Mouse (Mus musculus) ES-E14 (cell line): Measurements from ENCODE around the gene Ugcg. TPM values are rescaled to one million over a fixed set of nuclear protein-coding genes. Genes with fewer than 3 reads are reported as not detected.

Experiments
- DNase-seq: peaks from one replicate; pipeline ENCODE4 v3.0.0-alpha.2; 2013; ENCODE audit warnings: low read depth, low spot score
- H3K27ac ChIP-seq: 2 replicates; pipeline ENCODE4 v1.5.1; 2012; ENCODE audit warnings: low read depth, mild to moderate bottlenecking, low read length, moderate library complexity, mixed read lengths; ENCODE audit not compliant: poor library complexity, insufficient read depth, severe bottlenecking
- H3K36me3 ChIP-seq: 2 replicates; pipeline ENCODE4 v1.6.1; 2012; ENCODE audit warnings: mild to moderate bottlenecking, low read length, moderate library complexity, mixed read lengths; ENCODE audit not compliant: control insufficient read depth, poor library complexity, insufficient read depth, severe bottlenecking
- H3K4me1 ChIP-seq, 2 experiments: fragments of 150-350 bp in 1 of 2; sonication (generic) in 1 of 2; 2 replicates each; pipeline ENCODE4 v1.6.1; 2012; ENCODE audit warnings: low read length in 2 of 2, mild to moderate bottlenecking in 1 of 2, mixed read lengths in 1 of 2; ENCODE audit not compliant: control insufficient read depth in 2 of 2, insufficient read depth in 2 of 2, poor library complexity in 1 of 2
- H3K4me3 ChIP-seq, 2 experiments: fragments of 150-350 bp in 1 of 2; sonication (generic) in 1 of 2; 2 replicates each; pipeline ENCODE4 v1.5.1; 2012; ENCODE audit warnings: low read length in 2 of 2, low read depth in 1 of 2, mild to moderate bottlenecking in 1 of 2, mixed read lengths in 1 of 2; ENCODE audit not compliant: insufficient read depth in 1 of 2, poor library complexity in 1 of 2, severe bottlenecking in 1 of 2
- H3K9ac ChIP-seq: 2 replicates; pipeline ENCODE4 v1.6.1; 2012; ENCODE audit warnings: low read depth, mild to moderate bottlenecking, low read length, mixed read lengths; ENCODE audit not compliant: poor library complexity, insufficient read depth, severe bottlenecking
- H3K9me3 ChIP-seq: fragments of 150-350 bp; sonication (generic); 2 replicates; pipeline ENCODE4 v1.6.1; 2012; ENCODE audit warnings: low read depth, mild to moderate bottlenecking, low read length; ENCODE audit not compliant: control insufficient read depth, insufficient read depth
- CHD2 ChIP-seq: IDR thresholded peaks from 2 replicates; pipeline ENCODE4 v1.6.1; 2014; ENCODE audit warnings: mild to moderate bottlenecking, low read depth, low read length, inconsistent platforms
- HCFC1 ChIP-seq: IDR thresholded peaks from 2 replicates; pipeline ENCODE4 v1.6.1; 2012; ENCODE audit warnings: low read length, inconsistent platforms, borderline replicate concordance; ENCODE audit not compliant: insufficient read depth
- MAFK ChIP-seq: IDR thresholded peaks from 2 replicates; pipeline ENCODE4 v1.6.1; 2014; ENCODE audit warnings: mild to moderate bottlenecking, low read depth, low read length, inconsistent platforms; ENCODE audit not compliant: insufficient read depth
- ZC3H11A ChIP-seq: IDR thresholded peaks from 2 replicates; pipeline ENCODE4 v1.6.1; 2012; ENCODE audit warnings: low read depth, mild to moderate bottlenecking, inconsistent platforms, low read length, borderline replicate concordance
- ZNF384 ChIP-seq: IDR thresholded peaks from 2 replicates; pipeline ENCODE4 v1.6.1; 2012; ENCODE audit warnings: low read depth, low read length, inconsistent platforms
- in situ Hi-C, 2 experiments: fragments of 600-800 bp; cut with MboI; formaldehyde crosslinking; loops; one replicate each; pipeline ENCODE4 v1.15.1; 2025; ENCODE audit warnings: low sequenced_read_pairs in 2 of 2, inconsistent platforms in 1 of 2; ENCODE audit not compliant: unreplicated experiment in 2 of 2
- total RNA-seq: library from RNA; depleted of rRNA; stranded (reverse); fragments of 300-350 nt; gene quantifications from 2 replicates; pipeline ENCODE4 v1.2.3, GENCODE M21; 2012

Ugcg gene
- total RNA-seq, 1 experiment = 56.4 TPM

DNA sequence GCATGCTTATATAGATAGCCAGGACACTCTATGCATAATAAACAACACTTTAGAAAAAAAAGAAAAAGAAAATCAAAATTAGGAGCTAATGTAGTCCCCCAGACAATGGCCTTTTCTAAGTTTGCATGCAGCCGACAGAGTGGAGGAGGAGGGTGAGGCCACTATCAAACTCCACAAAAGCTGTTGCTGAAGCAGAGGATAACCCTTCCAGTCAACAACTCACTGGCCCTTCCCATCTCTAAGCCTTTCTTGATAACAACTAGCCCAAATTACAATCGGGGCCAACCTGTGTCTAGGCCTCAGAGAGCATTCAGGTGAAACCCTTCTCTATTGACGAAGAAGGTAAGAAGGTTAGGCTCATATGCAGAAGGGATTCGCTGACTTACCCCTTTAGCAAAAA lies 56.7 kb downstream of the Ugcg start:
- Histone ChIP-seq H3K4me3 (no peak overlapping the region), H3K9me3 (no peaks in the 10 kb centered on the region), H3K36me3 (no peaks in the 10 kb centered on the region), H3K27ac (no peak overlapping the region), H3K4me1 (no peaks in the 10 kb centered on the region; a peak in 1 of 4 replicates), H3K9ac (no peak overlapping the region)
- in situ Hi-C loops = no loop called here
- DNase-seq = no peak
- no peak for TF ChIP-seq CHD2
- TF ChIP-seq ZC3H11A = no peak
- TF ChIP-seq MAFK = no peak
- TF ChIP-seq ZNF384 = no peak
- no peak for TF ChIP-seq HCFC1

DNA sequence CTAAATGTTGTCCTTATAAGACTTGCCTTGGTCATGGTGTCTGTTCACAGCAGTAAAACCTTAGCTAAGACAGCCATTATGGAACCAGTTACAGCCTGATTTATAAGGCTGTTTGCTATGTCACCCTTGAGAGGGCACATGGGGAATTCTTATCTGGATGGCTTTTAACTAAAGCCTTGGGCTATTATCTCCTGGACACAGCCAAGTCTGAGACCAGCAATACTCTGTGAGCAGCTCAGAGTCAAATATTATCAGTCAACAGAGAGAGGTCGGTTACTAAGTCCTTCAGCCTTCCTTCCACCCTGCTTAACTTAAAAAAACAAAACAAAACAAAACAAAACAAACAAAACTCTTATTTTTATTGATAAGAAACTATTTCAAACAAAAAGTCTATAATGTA lies 58.5 kb downstream of the Ugcg start:
- DNase-seq = no peak
- Histone ChIP-seq H3K9ac (no peak overlapping the region), H3K4me3 (no peak overlapping the region), H3K4me1 (no peaks in the 10 kb centered on the region; a peak in 1 of 4 replicates), H3K27ac (no peak overlapping the region), H3K36me3 (no peaks in the 10 kb centered on the region), H3K9me3 (no peaks in the 10 kb centered on the region)
- TF ChIP-seq MAFK = no peak
- TF ChIP-seq ZNF384 = no peak
- TF ChIP-seq CHD2 = no peak
- no peak for TF ChIP-seq ZC3H11A
- no peak for TF ChIP-seq HCFC1
- in situ Hi-C loops = no loop called here

DNA sequence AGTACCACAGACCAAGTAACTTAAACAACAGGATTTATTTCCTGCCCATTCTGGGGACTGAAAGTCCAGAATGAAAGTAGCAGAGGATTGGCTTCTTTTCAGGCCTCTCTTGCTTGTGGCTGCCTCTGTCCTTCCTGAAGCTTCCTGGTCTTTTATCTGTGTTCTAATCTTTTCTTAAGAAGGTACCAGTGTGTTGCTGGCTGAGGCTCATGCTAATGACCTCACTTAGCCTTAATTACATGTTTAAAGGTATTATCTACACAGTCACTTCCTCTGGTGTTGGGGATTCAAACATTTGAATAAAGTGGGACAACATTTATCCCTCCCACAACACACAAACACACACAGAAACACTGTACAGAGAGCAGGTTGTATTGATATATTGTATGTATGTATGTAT lies 59.0 kb downstream of the Ugcg start:
- DNase-seq = no peak
- Histone ChIP-seq H3K36me3 (no peaks in the 10 kb centered on the region), H3K9ac (no peak overlapping the region), H3K4me1 (no peaks in the 10 kb centered on the region; a peak in 1 of 4 replicates), H3K4me3 (no peak overlapping the region), H3K27ac (no peak overlapping the region), H3K9me3 (no peaks in the 10 kb centered on the region)
- no peak for TF ChIP-seq MAFK
- TF ChIP-seq ZNF384 = no peak
- TF ChIP-seq HCFC1 = no peak
- no peak for TF ChIP-seq CHD2
- no peak for TF ChIP-seq ZC3H11A
- in situ Hi-C loops = no loop called here

GRCm38 (mm10) chr4:59252386-59253054 lies 63.5 kb downstream of the Ugcg start:
- no peak overlapping the region for H3K4me3 ChIP-seq
- no peaks in the 10 kb centered on the region for H3K36me3 ChIP-seq
- no peak for TF ChIP-seq CHD2
- no peak for TF ChIP-seq HCFC1
- TF ChIP-seq ZNF384 = no peak
- no peak for TF ChIP-seq MAFK
- TF ChIP-seq ZC3H11A = no peak
- H3K4me1 ChIP-seq = no peaks in the 10 kb centered on the region
- H3K27ac ChIP-seq = no peak overlapping the region
- H3K9ac ChIP-seq = no peak overlapping the region
- no peaks in the 10 kb centered on the region for H3K9me3 ChIP-seq
- DNase-seq = no peak
- in situ Hi-C loops = no loop called here

DNA sequence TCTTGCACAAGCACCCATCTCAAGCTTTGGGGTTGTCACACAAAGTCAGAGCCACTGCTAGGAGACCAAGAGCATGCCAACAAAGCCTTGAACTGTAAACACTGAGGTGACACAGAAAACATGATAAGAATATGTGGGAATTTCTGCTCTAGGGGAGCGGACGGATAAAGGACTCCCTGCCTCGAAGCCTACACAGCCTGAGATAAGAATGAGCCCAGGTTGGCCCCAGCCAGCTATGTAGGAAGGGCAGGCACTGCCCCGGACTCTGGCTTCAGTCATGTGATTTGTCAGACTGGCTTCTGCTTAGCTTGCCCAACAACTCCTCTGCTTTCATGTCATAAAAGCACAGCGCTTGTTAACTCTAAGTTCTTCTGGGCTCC lies 64.0 kb downstream of the Ugcg start:
- DNase-seq = no peak
- no peaks in the 10 kb centered on the region for H3K36me3 ChIP-seq
- TF ChIP-seq CHD2 (no peak), HCFC1 (no peak), ZC3H11A (no peak), ZNF384 (no peak), MAFK (no peak)
- no peak overlapping the region for H3K9ac ChIP-seq
- in situ Hi-C loops = no loop called here
- no peaks in the 10 kb centered on the region for H3K4me1 ChIP-seq
- no peak overlapping the region for H3K27ac ChIP-seq
- H3K4me3 ChIP-seq = no peak overlapping the region
- H3K9me3 ChIP-seq = no peaks in the 10 kb centered on the region
